Mouse (Mus musculus): ENCODE results near the gene 2610001J05Rik. TPM values are rescaled to one million over a fixed set of nuclear protein-coding genes. Genes with fewer than 3 reads are reported as not detected.

Gene 2610001J05Rik
- polyA plus RNA-seq, 1 experiment from 2014 or later = 79.0 TPM

GRCm38 (mm10) chr6:13837916-13838676 lies 33.2 kb downstream of the 2610001J05Rik start:
- WGBS = 1% methylated on average over 19 of the region's 19 CpGs
- Histone ChIP-seq H3K4me3 (ENCODE audit: low read depth, low read length) (peak overlapping the region; percentile 54), H3K4me1 (ENCODE audit: control insufficient read depth, insufficient read depth, low read length) (no peaks in the 10 kb centered on the region), H3K36me3 (ENCODE audit: control insufficient read depth, insufficient read depth, low read length) (no peaks in the 10 kb centered on the region), H3K27ac (ENCODE audit: low read depth, low read length) (peak overlapping the region; percentile 89), H3K9ac (ENCODE audit: low read length) (peak overlapping the region; percentile 79), H3K27me3 (ENCODE audit: control insufficient read depth, insufficient read depth, low read length) (no peaks in the 10 kb centered on the region), H3K9me3 (ENCODE audit: control insufficient read depth, low read length) (no peaks in the 10 kb centered on the region), H3K4me2 (ENCODE audit: low read depth) (peak overlapping the region; percentile 72)
- ATAC-seq (ENCODE audit: insufficient read depth, low FRiP score, low TSS enrichment) (peak; percentile 17), DNase-seq (ENCODE audit: low spot score) (peak; percentile 39)

GRCm38 (mm10) chr6:13836967-13837570 lies 34.2 kb downstream of the 2610001J05Rik start:
- no peak for DNase-seq (ENCODE audit: low spot score)
- Histone ChIP-seq H3K9ac (ENCODE audit: low read length) (peak overlapping the region; percentile 12; the same call in 1 of the 2 replicates), H3K4me1 (ENCODE audit: control insufficient read depth, insufficient read depth, low read length) (no peaks in the 10 kb centered on the region), H3K36me3 (ENCODE audit: control insufficient read depth, insufficient read depth, low read length) (no peaks in the 10 kb centered on the region), H3K27ac (ENCODE audit: low read depth, low read length) (no peak overlapping the region), H3K9me3 (ENCODE audit: control insufficient read depth, low read length) (no peaks in the 10 kb centered on the region), H3K27me3 (ENCODE audit: control insufficient read depth, insufficient read depth, low read length) (no peaks in the 10 kb centered on the region), H3K4me2 (ENCODE audit: low read depth) (peak overlapping the region; percentile 72), H3K4me3 (ENCODE audit: low read depth, low read length) (peak overlapping the region; percentile 54)
- WGBS = 81% methylated on average over 3 of the region's 3 CpGs
- no peak for ATAC-seq (ENCODE audit: insufficient read depth, low FRiP score, low TSS enrichment)

GRCm38 (mm10) chr6:13835720-13836665 lies 35.3 kb downstream of the 2610001J05Rik start:
- Histone ChIP-seq H3K36me3 (ENCODE audit: control insufficient read depth, insufficient read depth, low read length) (no peaks in the 10 kb centered on the region), H3K9ac (ENCODE audit: low read length) (peak overlapping the region; percentile 18), H3K27ac (ENCODE audit: low read depth, low read length) (peak overlapping the region; percentile 34; the same call in 1 of the 2 replicates), H3K27me3 (ENCODE audit: control insufficient read depth, insufficient read depth, low read length) (no peaks in the 10 kb centered on the region), H3K9me3 (ENCODE audit: control insufficient read depth, low read length) (no peaks in the 10 kb centered on the region), H3K4me1 (ENCODE audit: control insufficient read depth, insufficient read depth, low read length) (no peaks in the 10 kb centered on the region), H3K4me3 (ENCODE audit: low read depth, low read length) (no peak overlapping the region; the same call in 1 of the 2 replicates), H3K4me2 (ENCODE audit: low read depth) (peak overlapping the region; percentile 72)
- ATAC-seq (ENCODE audit: insufficient read depth, low FRiP score, low TSS enrichment) (no peak; the same call in 1 of the 2 replicates), DNase-seq (ENCODE audit: low spot score) (no peak)
- 63% methylated on average over 17 of the region's 17 CpGs for WGBS

DNA sequence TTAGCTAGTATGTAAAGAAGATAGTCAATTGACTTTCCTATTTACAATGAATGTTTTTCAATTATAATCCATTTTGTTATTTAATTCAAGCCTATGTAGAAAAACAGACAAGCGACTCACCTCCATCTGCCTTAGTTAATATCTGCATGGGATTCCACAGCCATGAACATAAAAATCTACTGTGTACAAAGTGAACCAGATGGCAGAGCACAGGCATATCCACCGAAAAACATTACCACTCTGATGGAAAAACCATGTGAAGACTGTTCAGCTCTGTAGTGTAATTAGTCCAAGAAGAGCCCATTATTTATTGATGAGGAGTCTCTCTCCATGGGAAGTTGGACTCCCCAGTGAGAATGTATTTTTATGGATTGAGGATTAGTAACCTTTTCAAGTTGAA lies 38.5 kb downstream of the 2610001J05Rik start:
- no peak for DNase-seq (ENCODE audit: low spot score)
- H3K9me3 ChIP-seq (ENCODE audit: control insufficient read depth, low read length) = no peaks in the 10 kb centered on the region
- H3K27me3 ChIP-seq (ENCODE audit: control insufficient read depth, insufficient read depth, low read length) = no peaks in the 10 kb centered on the region
- ATAC-seq (ENCODE audit: insufficient read depth, low FRiP score, low TSS enrichment) = no peak
- no peak overlapping the region for H3K4me2 ChIP-seq (ENCODE audit: low read depth)
- no peak overlapping the region for H3K4me3 ChIP-seq (ENCODE audit: low read depth, low read length)
- H3K4me1 ChIP-seq (ENCODE audit: control insufficient read depth, insufficient read depth, low read length) = no peaks in the 10 kb centered on the region
- no peak overlapping the region for H3K27ac ChIP-seq (ENCODE audit: low read depth, low read length)
- no peaks in the 10 kb centered on the region for H3K36me3 ChIP-seq (ENCODE audit: control insufficient read depth, insufficient read depth, low read length)
- WGBS = 62% methylated on average over 2 of the region's 2 CpGs
- H3K9ac ChIP-seq (ENCODE audit: low read length) = no peak overlapping the region

GRCm38 (mm10) chr6:13828877-13829276 lies 42.4 kb downstream of the 2610001J05Rik start:
- ATAC-seq (ENCODE audit: insufficient read depth, low FRiP score, low TSS enrichment) (no peak), DNase-seq (ENCODE audit: low spot score) (no peak)
- H3K9me3 ChIP-seq (ENCODE audit: control insufficient read depth, low read length) = no peaks in the 10 kb centered on the region
- H3K4me2 ChIP-seq (ENCODE audit: low read depth) = no peak overlapping the region
- H3K4me1 ChIP-seq (ENCODE audit: control insufficient read depth, insufficient read depth, low read length) = no peaks in the 10 kb centered on the region
- no peak overlapping the region for H3K9ac ChIP-seq (ENCODE audit: low read length)
- WGBS = 73% methylated on average over 1 of the region's 1 CpGs
- no peak overlapping the region for H3K27ac ChIP-seq (ENCODE audit: low read depth, low read length)
- no peaks in the 10 kb centered on the region for H3K27me3 ChIP-seq (ENCODE audit: control insufficient read depth, insufficient read depth, low read length)
- H3K4me3 ChIP-seq (ENCODE audit: low read depth, low read length) = no peak overlapping the region
- no peaks in the 10 kb centered on the region for H3K36me3 ChIP-seq (ENCODE audit: control insufficient read depth, insufficient read depth, low read length)

Other genes starting within 250 kb of the 2610001J05Rik start
- 22.0 and 22.7 TPM in 2 replicates for gene Bmt2, start 193.6 kb downstream of the 2610001J05Rik start, polyA plus RNA-seq (2014; fragmentation: Nextera tagmentation; extraction: Ambion mirVana)
- 24.8 and 25.1 TPM in 2 replicates for gene Gpr85, start 31.6 kb downstream of the 2610001J05Rik start, polyA plus RNA-seq (2014; fragmentation: Nextera tagmentation; extraction: Ambion mirVana)

All from neural tube, embryonic 11.5 days (tissue).